Mouse (Mus musculus) CD4-positive, CD25-positive, alpha-beta regulatory T cell, adult 9 weeks (primary cell): ENCODE measurements around the gene Anapc10. TPM values are rescaled to one million over a fixed set of nuclear protein-coding genes. Genes with fewer than 3 reads are reported as not detected.

ENCODE experiments used
- polyA plus RNA-seq: library from polyadenylated mRNA; unstranded; fragments of 100-300 nt; shearing (Covaris generic); gene quantifications from one replicate; pipeline ENCODE4 v1.2.1, GENCODE M21; 2017

Gene Anapc10
- polyA plus RNA-seq: 28.8 TPM

DNA sequence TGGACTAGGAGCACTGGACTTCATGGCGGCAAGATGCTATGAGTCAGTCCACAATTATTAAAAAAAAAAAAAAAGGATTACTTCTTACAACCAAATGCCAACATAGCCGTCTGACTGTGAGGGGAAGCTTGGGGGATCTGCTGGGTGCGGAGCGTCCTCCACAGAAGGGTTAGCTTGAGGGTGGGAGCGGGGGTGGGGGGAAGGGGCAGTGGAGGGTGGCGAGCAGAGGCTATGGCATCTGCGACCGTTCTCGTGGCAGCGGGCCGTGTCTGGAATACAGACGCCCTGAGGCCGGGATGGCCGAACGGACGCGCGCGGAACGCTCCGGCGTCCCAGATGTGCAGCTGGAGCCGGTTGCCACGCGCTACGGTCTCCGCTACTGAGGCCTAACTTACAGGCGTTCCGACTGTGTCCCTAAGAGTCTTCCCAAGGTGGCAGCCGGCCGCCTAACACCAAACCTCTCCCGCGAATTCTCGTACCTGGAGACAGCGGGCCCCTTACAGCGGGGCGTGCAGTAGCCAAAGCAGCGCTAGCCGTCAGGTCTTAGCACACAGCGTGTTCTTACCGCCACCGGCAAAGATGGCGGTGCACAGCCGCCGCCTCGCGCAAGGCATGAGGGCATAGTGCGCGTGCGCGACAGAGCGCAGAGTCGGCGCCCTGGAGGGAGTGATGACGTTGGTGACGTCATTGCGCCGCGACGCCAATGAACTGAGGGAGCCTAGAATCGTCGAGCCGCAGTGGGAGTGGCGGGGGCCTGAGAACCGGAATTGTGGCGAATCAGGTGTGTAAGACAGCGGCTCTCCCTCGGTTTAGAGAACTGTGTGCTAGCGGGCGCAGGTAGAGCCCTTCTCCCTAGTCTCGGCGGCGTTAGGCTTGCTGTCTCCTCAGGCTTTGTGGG is at the start of gene Anapc10, which contains the start of gene Abce1:
Anapc10 (plus strand) TSS at position 757 of the 898 bp plus-strand sequence.
Abce1 (minus strand) TSS at position 677 of the 898 bp plus-strand sequence.

Other genes starting within 250 kb of the Anapc10 start
- 8.5 TPM for gene Otud4, start 72.2 kb upstream of the Anapc10 start, polyA plus RNA-seq
- 115 TPM for gene Abce1, start 80 bp upstream of the Anapc10 start, polyA plus RNA-seq